Mouse (Mus musculus): ENCODE measurements around the gene Tubg1. TPM values are rescaled to one million over a fixed set of nuclear protein-coding genes. Genes with fewer than 3 reads are reported as not detected.

Tubg1 gene
- total RNA-seq, 2 experiments from 2014 or later: 42.7 to 51.9 TPM

- ATAC-seq (replicated peaks; ENCODE audit: low FRiP score, low TSS enrichment, poor library complexity, severe bottlenecking): peak; percentile 69
Observed at GRCm38 (mm10) chr11:101173631-101174388, 54.1 kb downstream of the Tubg1 start.

GRCm38 (mm10) chr11:101174389-101174745, 54.6 kb downstream of the Tubg1 start:
- no peak for ATAC-seq (replicated peaks; ENCODE audit: low FRiP score, low TSS enrichment, poor library complexity, severe bottlenecking)

DNA sequence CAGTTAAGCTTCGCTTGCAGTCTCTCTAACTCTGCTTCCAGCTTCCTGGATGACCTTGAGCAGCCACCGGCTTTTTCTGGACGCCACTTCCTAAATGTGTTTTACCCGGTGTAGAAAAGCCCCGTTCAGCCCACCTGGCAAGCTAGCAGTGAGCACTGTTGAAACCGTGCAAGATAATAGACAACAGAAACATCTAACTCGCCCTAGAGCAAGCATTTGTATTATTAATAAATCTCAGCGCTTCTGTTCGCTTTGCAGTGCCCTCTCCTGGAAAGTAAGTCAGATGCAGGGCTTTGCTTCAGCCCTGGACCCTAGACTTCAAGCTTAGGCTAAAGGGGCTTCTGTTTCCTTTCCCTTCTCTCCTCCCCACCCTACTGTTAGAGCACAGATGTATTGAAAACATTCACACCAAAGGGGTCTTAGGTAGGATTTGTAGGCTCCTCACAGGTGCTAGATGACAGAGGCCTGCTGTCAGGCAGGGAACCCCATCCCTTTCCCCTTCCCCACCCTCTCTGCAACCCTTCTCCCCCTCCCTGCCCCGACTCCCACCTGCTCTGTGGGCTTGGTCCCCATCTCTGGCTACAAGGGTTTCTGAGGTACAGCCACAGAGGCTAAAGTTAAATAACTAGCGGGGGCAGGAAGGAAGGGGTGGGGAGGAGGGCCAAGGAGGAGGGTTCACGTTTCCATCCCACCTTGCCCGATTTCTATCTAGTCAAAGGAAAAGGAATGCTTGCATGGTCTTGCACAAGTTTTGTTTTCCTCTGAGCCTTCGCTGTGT, 55.3 kb downstream of the Tubg1 start, which contains the start of gene Ccr10:
Ccr10 (minus strand) TSS at position 593 of the 778 bp plus-strand sequence.
- ATAC-seq (replicated peaks; ENCODE audit: low FRiP score, low TSS enrichment, poor library complexity, severe bottlenecking): no peak

DNA sequence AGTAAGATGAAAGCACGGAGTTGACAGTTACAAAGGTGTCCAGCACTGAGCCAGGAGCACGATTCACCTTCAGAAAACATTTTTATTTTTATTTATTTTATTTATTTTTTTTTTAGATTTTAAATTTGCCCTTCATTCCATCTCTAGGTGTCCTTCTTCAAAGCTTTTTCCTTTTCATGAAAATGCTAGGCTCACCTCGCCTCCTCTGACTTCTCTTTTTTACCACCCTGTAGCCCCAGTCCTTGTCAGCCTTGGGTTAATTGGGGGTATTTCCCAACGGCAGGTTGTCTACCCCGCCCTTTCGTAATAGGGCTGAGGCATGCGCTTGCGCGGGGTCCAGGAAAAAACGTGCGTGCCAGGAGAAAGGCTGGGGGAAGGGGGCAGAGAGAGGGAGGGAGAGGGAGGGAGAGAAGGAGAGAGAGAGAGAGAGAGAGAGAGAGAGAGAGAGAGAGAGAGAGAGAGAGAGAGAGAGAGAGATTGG, 55.9 kb downstream of the Tubg1 start:
- ATAC-seq (replicated peaks; ENCODE audit: low FRiP score, low TSS enrichment, poor library complexity, severe bottlenecking): no peak

Other genes with a start within 250 kb of the Tubg1 start
- 16.7 and 20.2 TPM in 2 replicates for gene Stat3, start 180.4 kb upstream of the Tubg1 start, total RNA-seq (2014; fragmentation: Nextera tagmentation)
- 20.3 and 50.3 TPM in 2 replicates for gene Stat3, start 180.4 kb upstream of the Tubg1 start, total RNA-seq (2017)
- gene Cavin1, start 149.1 kb upstream of the Tubg1 start, total RNA-seq (2014; fragmentation: Nextera tagmentation): 2.4 and 3.7 TPM in 2 replicates
- 3.8 and 6.1 TPM in 2 replicates for gene Cavin1, start 149.1 kb upstream of the Tubg1 start, total RNA-seq (2017)
- gene Atp6v0a1, start 110.5 kb upstream of the Tubg1 start, total RNA-seq (2014; fragmentation: Nextera tagmentation): 65.0 and 67.0 TPM in 2 replicates
- gene Atp6v0a1, start 110.5 kb upstream of the Tubg1 start, total RNA-seq (2017): 32.0 and 71.5 TPM in 2 replicates
- 1.5 and 4.3 TPM in 2 replicates for gene Naglu, start 49.9 kb upstream of the Tubg1 start, total RNA-seq (2014; fragmentation: Nextera tagmentation)
- gene Naglu, start 49.9 kb upstream of the Tubg1 start, total RNA-seq (2017): 3.1 and 4.5 TPM in 2 replicates
- gene Hsd17b1, start 41.5 kb upstream of the Tubg1 start, total RNA-seq (2014; fragmentation: Nextera tagmentation): not detected in 2 replicates
- not detected in 2 replicates for gene Hsd17b1, start 41.5 kb upstream of the Tubg1 start, total RNA-seq (2017)
- gene Coasy, start 37.4 kb upstream of the Tubg1 start, total RNA-seq (2014; fragmentation: Nextera tagmentation): 27.3 and 30.7 TPM in 2 replicates
- 15.1 and 17.2 TPM in 2 replicates for gene Coasy, start 37.4 kb upstream of the Tubg1 start, total RNA-seq (2017)
- gene Mlx, start 32.7 kb upstream of the Tubg1 start, total RNA-seq (2014; fragmentation: Nextera tagmentation): 46.8 and 53.3 TPM in 2 replicates
- gene Mlx, start 32.7 kb upstream of the Tubg1 start, total RNA-seq (2017): 34.5 and 74.8 TPM in 2 replicates
- gene Psmc3ip, start 24.5 kb upstream of the Tubg1 start, total RNA-seq (2014; fragmentation: Nextera tagmentation): 26.2 and 65.9 TPM in 2 replicates
- gene Psmc3ip, start 24.5 kb upstream of the Tubg1 start, total RNA-seq (2017): 38.0 and 79.3 TPM in 2 replicates
- 17.0 and 20.6 TPM in 2 replicates for gene Retreg3, start within 50 bp of the Tubg1 start, total RNA-seq (2014; fragmentation: Nextera tagmentation)
- 29.3 and 36.7 TPM in 2 replicates for gene Retreg3, start within 50 bp of the Tubg1 start, total RNA-seq (2017)
- gene Tubg2, start 36.0 kb downstream of the Tubg1 start, total RNA-seq (2014; fragmentation: Nextera tagmentation): not detected in 2 replicates
- gene Tubg2, start 36.0 kb downstream of the Tubg1 start, total RNA-seq (2017): not detected in 2 replicates
- not detected in 2 replicates for gene Cntnap1, start 50.6 kb downstream of the Tubg1 start, total RNA-seq (2014; fragmentation: Nextera tagmentation)
- gene Cntnap1, start 50.6 kb downstream of the Tubg1 start, total RNA-seq (2017): 0.15 TPM in 1 of 2 replicates, not detected in the other
- gene Plekhh3, start 51.4 kb downstream of the Tubg1 start, total RNA-seq (2014; fragmentation: Nextera tagmentation): not detected in 2 replicates
- not detected in 2 replicates for gene Plekhh3, start 51.4 kb downstream of the Tubg1 start, total RNA-seq (2017)
- not detected in 2 replicates for gene Ccr10, start 55.5 kb downstream of the Tubg1 start, total RNA-seq (2014; fragmentation: Nextera tagmentation)
- gene Ccr10, start 55.5 kb downstream of the Tubg1 start, total RNA-seq (2017): not detected in 2 replicates
- gene Ezh1, start 106.5 kb downstream of the Tubg1 start, total RNA-seq (2014; fragmentation: Nextera tagmentation): 18.2 and 20.6 TPM in 2 replicates
- 13.8 and 20.3 TPM in 2 replicates for gene Ezh1, start 106.5 kb downstream of the Tubg1 start, total RNA-seq (2017)
- not detected in 2 replicates for gene Ramp2, start 126.1 kb downstream of the Tubg1 start, total RNA-seq (2014; fragmentation: Nextera tagmentation)
- not detected in 2 replicates for gene Ramp2, start 126.1 kb downstream of the Tubg1 start, total RNA-seq (2017)
- gene Vps25, start 133.8 kb downstream of the Tubg1 start, total RNA-seq (2014; fragmentation: Nextera tagmentation): 112 and 137 TPM in 2 replicates
- gene Vps25, start 133.8 kb downstream of the Tubg1 start, total RNA-seq (2017): 44.7 and 71.5 TPM in 2 replicates
- 0.25 and 1.4 TPM in 2 replicates for gene Wnk4, start 140.6 kb downstream of the Tubg1 start, total RNA-seq (2014; fragmentation: Nextera tagmentation)
- gene Wnk4, start 140.6 kb downstream of the Tubg1 start, total RNA-seq (2017): 0.05 and 0.30 TPM in 2 replicates
- gene Cntd1, start 159.1 kb downstream of the Tubg1 start, total RNA-seq (2014; fragmentation: Nextera tagmentation): 2.3 and 3.7 TPM in 2 replicates
- gene Cntd1, start 159.1 kb downstream of the Tubg1 start, total RNA-seq (2017): 2.1 and 4.2 TPM in 2 replicates
- gene Coa3, start 159.2 kb downstream of the Tubg1 start, total RNA-seq (2014; fragmentation: Nextera tagmentation): 67.5 and 86.7 TPM in 2 replicates
- gene Coa3, start 159.2 kb downstream of the Tubg1 start, total RNA-seq (2017): 28.4 and 40.6 TPM in 2 replicates
- 86.7 and 98.7 TPM in 2 replicates for gene Becn1, start 182.3 kb downstream of the Tubg1 start, total RNA-seq (2014; fragmentation: Nextera tagmentation)
- gene Becn1, start 182.3 kb downstream of the Tubg1 start, total RNA-seq (2017): 160 and 162 TPM in 2 replicates
- 239 and 277 TPM in 2 replicates for gene Psme3, start 196.3 kb downstream of the Tubg1 start, total RNA-seq (2014; fragmentation: Nextera tagmentation)
- 176 and 226 TPM in 2 replicates for gene Psme3, start 196.3 kb downstream of the Tubg1 start, total RNA-seq (2017)
- gene Aoc2, start 205.1 kb downstream of the Tubg1 start, total RNA-seq (2014; fragmentation: Nextera tagmentation): 7.6 and 11.5 TPM in 2 replicates
- gene Aoc2, start 205.1 kb downstream of the Tubg1 start, total RNA-seq (2017): 1.9 and 2.9 TPM in 2 replicates
- gene Aoc3, start 210.7 kb downstream of the Tubg1 start, total RNA-seq (2014; fragmentation: Nextera tagmentation): not detected in 2 replicates
- gene Aoc3, start 210.7 kb downstream of the Tubg1 start, total RNA-seq (2017): 0.69 TPM in 1 of 2 replicates, not detected in the other
- gene G6pc, start 247.6 kb downstream of the Tubg1 start, total RNA-seq (2014; fragmentation: Nextera tagmentation): not detected in 2 replicates
- gene G6pc, start 247.6 kb downstream of the Tubg1 start, total RNA-seq (2017): not detected in 2 replicates